Mouse (Mus musculus) cerebellum, adult 18-20 months (tissue): Measurements from ENCODE around the gene Kpna7.

Source experiments
- DNase-seq, 2 experiments: peaks; one replicate each; pipeline ENCODE4 v3.0.0; 2021

Kpna7 gene

DNA sequence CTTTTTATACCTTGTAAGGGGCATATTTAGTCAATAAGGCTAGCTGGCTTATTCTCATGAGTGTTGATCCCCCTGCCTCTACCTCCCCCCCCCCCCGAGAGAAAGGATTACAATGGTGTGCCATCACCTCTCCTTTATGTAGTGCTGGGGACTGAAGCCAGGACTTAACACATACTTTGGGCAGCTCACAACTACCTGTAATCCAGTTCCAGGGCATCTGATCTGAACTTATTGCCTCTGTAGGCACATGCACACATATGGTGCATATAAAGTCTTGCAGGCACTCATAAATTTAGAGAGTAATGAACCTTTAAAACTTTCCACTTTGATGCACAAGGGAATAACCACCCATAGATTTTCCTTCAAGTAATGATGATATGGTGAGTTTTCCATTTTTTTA lies 69.6 kb downstream of the Kpna7 start:
- DNase-seq, result no peak

DNA sequence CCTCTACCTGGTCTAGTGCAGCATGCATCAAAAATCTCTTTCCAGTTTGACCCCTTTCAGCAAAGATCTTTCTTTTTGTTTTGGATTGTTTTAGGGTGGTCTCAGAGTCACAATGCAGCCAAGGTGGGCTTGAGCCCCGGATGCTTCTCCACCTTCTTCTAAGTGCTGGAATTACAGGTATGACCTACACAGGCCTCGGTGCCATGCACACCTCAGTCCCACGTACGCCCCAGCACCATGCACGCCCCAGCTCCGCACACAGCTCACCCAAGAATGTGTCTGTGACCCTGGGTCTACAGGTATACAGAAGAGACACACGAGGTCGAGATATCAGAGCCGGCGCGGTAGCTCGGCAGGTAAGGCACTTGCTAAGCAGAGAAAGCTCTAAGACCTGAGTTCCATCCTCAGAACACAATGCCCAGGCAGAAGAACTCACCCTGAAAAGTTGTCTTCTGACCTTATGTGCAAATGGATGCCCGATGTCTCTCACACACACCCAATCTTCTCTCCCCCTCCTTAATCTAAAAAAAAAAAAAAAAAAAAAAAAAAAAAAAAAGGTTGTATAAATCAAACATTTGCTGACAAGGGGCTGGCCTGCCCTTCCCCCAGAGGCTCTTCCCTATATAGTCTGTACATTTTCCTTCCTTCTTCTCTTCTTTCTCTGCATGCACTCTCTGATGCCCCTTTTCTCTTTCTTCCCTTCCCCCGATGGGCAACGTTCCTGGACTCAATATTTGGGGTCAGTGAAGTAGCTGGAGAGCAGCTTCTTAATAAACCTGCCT lies 74.8 kb downstream of the Kpna7 start:
- DNase-seq, result no peak

DNA sequence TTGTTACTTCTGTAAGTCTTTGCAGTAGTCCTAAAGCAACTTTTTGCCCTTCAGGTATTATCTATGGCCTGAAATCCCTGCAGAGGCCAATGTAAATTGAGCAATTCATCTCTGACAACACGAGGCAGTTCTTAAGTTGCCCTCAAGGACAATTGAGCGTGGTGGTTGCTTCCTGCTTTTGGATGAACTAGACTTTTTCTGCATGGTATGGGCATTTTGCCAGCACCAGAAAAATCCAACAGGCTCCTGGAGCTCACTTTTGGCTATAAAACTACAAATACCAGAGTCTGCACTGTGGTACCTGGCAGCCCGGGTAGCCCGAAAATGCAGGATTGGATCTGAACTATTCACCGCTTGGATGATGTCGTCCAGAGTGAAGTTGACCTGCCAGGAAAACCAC lies 78.2 kb downstream of the Kpna7 start:
- no peak for DNase-seq

DNA sequence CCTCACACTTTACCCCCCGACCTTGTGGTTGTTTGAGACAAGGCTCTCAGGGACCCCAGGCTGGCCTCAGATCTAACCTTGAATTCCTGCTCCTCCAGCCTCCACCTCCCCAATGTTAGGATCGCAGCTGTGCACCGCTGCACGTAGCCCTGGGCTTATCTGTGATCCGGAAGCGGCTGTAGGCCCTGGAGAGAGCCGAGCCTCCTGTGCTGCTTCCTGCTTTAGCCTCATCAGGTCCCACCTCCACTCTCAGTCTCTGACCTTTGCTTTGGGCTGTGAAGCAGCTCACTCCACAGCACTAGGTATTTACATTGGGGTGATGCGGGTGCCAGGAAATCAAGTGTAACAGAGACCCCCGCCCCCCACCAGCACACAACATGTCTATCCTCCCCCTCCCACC lies 79.3 kb downstream of the Kpna7 start:
- DNase-seq, result no peak

DNA sequence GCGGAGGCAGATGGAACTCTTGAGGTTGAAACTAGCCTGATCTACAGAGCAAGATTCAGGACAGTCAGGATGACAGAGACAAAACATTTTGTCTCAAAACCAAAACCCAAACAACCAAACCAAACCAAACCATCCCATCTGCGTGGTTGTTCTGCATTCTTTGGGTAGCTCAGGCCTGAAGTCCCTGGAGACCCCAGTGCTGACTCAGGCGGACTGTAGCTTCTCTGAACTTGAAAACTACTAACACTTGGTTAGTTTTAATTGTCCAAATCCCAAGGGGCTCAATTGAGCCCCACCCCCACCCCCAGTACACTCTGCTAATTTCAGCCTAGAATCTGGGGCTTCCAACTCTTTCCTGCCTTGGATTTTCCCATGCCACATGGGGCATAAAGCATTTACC lies 80.5 kb downstream of the Kpna7 start:
- DNase-seq, result no peak

DNA sequence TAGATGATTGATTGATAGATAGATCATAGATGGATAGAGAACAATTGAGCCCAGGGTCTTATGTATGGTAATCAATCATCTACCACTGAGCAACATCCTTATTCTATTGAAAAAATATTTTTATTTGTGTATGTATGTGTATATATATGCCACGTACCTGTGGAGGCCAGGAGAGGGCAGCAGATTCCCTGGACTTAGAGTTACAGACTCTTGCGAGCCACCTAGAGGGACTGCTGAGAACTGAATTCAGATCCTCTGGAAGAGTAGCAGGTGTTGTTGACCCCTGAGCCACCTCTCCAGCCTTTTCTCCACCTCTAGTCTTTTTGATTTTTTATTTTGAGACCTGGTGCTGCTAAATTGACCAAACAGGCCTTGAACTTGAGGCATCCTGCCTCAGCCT lies 85.3 kb downstream of the Kpna7 start:
- DNase-seq, result no peak

DNA sequence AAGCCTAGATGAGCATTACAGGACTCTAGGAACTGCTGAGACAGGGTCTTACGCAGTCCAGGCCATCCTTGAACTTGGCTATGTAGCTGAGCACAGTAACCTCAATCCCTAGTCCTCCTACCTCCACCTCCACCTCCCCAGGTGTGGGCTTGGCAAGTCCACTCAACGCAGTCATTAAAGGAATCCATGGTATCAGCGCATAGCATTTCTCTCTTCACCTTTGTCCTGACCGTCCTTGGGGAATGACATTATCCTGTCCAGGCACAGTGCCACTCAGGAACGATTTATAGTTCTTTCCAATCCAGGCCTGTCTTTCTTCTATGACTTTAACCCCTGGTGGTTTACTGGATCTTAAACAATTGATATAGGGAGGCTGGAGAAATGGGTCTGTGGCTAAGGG lies 93.3 kb downstream of the Kpna7 start:
- DNase-seq, result no peak

DNA sequence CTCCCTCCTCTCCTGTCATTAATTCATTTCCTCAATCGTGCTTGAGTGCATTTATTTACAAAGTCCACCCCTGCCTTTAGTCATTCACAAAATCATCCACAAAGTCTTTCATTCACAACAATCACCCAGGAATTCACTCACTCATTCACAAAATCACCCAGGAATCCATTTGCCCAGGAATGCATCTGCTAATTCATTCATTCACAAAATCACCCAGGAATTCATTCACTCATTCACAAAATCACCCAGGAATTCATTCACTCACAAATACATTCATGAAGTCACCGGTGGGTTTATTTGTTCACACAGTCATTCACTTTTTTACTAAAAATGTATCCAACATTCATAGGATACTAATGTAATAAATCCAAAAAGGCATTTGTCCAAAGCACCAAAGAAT lies 93.8 kb downstream of the Kpna7 start:
- no peak for DNase-seq

DNA sequence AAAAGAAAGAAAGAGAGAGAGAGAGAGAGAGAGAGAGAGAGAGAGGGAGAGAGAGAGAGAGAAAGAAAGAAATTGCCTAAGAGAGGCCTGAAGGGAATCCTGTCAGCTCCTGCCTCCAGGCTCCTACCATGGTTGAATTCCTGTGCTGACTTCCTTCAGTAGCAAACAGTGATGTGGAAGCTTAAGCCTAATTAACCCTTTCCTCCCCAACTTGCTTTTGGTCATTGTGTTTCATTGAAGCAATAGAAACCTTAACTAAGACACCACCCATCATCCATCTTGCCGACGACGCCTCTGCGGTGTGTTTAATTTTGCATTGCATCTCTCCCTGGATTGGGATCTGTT lies 94.8 kb downstream of the Kpna7 start:
- no peak for DNase-seq

DNA sequence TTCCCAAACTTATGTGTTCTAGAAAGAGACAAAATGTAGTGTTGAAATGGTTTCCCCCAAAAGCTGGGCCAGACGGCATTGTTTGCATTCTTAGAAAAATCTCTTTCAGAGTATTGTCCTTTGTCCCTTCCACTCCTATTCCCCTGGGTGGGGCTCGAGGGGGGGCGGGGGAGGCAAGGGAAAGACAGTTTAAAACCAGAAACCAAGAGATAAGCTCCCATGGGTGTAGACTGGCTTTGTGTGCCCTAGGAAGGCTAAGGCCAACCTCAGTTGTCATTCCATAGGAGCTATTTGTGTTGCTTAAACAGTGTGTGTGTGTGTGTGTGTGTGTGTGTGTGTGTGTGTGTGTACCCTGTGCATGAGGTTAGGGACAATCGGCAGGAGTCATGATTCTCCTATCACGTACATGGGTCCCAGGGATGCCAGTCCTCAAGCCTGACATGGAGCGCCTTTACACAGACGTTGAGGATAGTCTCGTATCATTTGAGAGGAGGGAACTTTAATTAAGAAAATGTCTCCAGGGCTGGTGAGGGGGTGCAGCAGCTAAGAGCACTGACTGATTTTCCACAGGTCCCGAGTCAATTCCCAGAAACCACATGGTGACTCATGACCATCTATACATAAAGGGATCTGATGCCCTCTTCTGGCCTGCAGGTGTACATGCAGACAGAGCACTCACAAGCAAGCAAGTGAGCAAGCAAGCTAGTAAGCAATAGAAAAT lies 95.3 kb downstream of the Kpna7 start:
- DNase-seq, result peak; percentile 43 to 53

DNA sequence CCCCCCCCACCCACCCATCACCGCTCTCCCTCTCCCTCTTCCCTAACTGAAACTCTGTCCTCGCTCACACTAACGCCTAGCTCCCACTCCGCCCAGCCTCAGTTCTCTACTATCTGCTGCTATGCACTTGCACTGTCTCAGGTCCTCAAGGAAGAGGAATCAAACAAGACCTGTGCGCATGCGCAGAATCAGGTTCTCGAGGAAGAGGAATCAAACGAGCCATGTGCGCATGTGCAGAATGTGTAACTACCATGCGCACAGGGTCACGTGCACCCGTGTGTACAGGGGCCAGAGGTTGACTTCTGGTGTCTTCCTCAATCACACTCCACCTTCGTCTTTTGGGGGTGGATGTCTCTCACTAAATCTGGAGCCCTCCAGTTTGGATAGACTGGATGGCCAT lies 96.3 kb downstream of the Kpna7 start:
- no peak for DNase-seq

DNA sequence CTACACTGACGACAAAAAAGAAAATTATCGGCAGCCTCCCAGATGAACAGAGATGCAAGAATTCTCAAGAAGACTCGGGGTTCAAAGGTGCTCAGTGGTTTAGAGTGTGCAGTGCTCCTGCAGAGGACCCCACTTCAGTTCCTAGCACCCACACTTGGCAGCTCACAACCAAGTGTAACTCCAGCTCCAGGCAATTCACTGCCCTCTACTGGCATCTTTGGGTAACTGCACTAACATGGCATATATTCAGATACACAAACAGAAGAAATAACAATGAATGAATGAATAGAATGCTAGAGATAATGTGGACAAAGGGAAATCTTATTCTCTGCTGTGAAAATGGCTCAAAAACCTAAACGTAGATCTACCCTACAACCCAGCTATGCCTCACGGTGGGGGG lies 99.0 kb downstream of the Kpna7 start:
- no peak for DNase-seq

DNA sequence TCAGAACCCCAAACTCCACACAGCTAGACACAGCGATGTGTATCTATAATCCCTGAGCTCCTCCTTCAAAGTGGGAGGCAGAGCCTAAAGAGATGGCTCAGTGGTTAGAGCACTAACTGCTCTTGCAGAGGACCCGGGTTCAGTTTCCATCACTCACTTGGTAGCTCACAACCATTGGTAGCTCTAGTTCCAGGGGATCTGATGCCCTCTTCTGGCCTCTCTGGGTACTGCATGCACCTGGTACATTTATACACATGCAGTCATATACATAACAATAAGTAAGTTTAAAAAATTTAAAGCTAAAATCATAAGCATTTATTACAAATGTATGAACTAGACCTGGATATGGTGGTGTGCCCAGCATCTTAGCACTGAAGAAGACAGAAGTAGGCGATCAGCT lies 100.6 kb downstream of the Kpna7 start:
- DNase-seq, result no peak

DNA sequence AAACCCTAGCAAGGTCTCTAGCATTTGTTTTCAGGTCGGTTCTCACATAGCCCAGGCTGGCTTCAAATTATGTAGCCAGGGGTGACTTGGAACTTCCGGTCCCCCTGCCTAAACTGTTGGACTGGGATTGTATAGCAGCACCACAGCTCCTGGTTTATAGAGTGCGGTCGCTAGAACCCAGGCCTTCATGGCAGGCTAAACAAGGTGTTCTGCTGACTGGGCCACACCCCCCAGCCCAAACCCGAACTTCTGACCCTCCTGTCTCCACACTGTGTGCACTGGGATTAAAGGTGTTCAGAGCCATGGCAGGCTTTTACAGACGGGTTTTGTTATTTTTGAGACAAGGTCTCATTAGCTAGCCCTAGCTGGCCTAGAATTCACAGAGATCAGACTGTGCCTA lies 104.7 kb downstream of the Kpna7 start:
- DNase-seq, result no peak

DNA sequence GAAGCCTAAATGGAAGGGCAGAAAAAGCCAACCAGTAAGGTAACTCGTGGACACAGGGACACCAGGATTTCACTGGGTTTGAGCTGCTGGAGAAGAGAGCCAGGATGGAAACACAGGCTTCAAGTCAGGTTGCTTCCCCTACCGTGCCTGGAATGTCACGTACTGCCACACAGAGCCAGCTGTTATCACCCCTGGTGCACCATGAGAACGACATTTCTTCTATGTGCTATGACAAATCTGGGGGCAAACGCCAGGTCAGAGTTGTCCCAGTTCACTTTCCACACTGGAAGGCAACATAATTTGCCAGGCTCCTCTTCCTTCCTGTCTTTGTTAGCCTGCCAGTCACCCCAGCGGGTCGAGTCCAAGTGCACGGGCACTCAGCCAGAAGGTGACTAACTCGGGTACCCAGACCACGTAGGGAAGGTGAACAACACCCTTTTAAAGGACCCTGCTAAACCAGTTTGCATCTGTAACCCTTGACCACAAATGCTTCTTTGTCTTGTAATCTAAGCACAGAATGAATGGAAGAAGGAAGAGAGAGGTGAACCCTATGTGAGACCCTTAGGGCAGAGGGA lies 105.2 kb downstream of the Kpna7 start:
- no peak for DNase-seq

DNA sequence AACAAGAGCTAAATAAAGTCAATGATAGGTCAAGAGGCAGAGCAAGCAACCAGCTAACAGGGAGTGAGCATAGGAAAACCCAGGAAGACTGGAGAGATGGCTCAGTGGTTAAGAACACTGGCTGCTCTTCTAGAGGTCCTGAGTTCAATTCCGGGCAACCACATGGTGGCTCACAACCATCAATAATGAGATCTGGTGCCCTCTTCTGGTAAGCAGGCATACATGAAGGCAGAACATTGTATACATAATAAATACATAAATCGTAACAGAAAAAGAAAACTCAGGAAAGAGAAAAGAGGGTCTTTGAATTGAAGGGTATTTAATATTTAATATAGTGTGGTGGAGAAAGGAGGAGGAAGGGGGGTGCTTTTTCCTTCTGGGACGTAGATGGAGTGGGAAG lies 112.6 kb downstream of the Kpna7 start:
- no peak for DNase-seq

DNA sequence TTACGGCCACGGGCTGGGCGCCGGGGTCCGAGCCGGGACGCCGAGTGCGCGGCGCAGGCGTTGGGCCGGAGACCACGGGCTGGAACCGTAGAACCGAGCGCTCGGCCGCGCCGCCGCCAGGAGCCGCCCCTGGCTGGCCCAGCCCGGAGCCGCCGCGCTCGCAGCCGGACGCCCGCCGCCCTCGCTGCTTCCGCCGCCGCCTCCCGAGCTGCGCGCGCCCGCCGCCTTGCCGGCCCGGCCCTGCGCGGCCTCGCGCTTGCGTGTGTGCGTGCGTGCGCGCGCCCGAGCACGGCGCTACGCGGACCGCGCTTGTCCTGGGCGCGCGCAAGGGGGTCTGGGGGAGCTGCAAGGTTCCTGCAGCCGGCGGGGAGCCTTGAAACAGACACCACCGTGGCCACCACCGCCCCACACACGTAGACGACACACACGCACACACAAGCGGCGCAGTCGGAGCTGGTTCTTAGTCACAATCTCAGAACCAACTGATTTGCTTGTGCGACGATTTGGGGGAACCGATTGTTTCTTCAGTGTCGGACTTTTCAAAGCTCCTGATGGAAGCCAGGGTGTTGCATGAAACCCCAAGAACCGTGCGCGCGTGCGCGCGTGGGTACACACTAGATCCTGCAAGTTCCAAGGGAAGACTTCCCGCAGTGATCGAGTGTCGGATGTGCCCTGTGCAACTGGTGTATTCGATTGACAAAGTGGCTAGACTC lies 118.0 kb downstream of the Kpna7 start, which contains the start of gene Smurf1:
Gene Smurf1 (minus strand): TSS at position 209 of the 713 bp plus-strand sequence.
- DNase-seq, result peak; percentile 77 to 93

DNA sequence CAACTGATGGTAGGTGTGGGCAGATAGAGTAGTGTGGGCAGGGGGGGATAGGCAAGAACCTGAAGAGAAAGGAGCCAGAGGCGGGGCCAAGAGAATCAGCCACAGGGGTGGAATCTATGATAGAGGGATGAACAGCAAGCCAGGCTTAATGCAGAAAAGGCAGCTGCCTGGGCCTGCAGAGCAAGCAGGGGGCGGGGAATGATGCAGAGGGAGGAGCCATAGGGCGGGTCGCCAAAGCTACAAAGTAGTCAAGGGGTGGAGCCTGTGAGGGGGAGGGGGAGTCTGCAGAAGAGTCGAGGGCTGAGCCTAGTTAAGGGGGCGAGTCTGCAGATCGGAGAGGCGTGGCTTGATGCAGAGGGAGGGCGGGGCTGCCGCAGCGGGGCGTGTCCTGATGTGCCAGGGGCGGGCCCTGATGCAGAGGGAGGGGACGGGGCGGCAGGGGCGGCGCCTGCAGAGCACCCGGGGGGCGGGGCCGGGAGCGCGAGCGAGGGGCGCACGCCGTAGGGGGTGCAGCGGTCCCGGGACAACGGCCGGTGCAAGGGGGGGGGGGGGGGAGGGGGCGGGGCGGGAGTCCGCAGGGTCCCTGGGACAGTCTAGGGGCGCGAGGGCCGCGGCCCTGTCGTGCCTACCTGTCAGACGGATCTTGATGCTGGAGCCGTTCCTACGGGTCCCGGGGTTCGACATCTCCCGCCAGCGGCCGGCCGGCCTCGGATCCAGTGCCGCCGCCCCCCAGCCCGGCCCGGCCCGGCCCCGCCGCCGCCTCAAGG lies 118.8 kb downstream of the Kpna7 start:
- DNase-seq, result peak; percentile 78 to 84

DNA sequence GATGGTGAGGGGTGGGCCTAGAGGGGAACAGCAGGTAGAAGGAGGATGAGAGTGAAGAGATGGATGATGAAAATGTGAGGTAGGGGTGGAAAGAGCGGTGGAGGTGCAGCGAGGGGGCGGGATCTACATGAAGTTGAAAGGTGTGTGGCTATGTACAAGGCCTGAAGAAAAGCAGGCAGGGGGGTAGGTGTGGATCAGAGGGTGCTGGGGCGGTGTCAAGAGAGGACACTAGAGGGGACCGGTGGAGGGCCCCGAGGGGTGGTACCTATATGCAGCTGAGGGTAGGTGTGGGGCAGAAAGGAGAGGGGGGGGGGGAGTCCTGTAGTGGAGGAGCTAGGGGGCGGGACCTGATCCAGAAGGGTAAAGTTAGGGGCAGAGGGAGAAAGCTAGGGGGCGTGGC lies 119.4 kb downstream of the Kpna7 start:
- peak in 1 of 2 experiments; percentile 22 for DNase-seq

DNA sequence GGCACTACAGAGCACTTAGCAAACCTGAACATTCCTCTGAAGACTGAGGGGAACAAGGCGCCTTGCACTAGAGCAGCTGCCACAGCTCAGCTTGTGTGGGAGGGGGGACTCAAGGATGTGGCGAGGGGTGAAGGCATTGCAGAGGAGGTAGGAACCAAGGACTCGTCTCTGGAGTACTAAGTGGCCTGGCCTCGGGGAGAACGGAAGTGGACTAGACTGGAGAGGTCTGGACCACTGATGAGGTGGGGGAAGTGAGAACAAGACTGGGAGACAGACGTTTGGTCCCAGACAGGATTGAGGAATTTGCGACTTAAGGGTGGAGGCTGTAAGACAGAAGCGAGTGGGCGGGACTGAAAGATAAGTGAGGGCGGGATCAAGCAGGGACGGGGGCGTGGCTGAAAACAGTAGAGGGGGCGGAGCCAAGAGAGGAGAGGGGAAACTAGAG lies 120.0 kb downstream of the Kpna7 start:
- peak; percentile 55 to 60 for DNase-seq

DNA sequence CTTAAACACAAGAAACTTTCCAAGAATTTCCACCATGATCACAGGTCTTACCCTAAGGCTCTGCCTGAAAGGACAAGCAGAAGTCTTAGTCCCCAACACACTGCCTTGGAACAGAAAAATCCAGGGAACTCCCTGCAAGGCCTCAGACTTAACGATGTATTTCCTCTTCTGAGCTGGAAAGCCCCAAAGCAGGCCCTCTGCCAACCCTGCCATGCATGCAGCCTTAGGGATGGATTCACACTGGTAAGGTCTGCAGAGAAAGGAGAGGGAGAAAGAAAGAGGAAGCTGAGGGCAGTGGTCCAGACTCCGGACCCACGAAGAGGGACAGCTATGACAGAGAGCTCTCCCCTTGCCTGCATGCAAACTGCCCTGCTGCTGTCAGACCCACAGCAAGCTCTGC lies 120.4 kb downstream of the Kpna7 start:
- peak in 1 of 2 experiments; percentile 29 for DNase-seq

DNA sequence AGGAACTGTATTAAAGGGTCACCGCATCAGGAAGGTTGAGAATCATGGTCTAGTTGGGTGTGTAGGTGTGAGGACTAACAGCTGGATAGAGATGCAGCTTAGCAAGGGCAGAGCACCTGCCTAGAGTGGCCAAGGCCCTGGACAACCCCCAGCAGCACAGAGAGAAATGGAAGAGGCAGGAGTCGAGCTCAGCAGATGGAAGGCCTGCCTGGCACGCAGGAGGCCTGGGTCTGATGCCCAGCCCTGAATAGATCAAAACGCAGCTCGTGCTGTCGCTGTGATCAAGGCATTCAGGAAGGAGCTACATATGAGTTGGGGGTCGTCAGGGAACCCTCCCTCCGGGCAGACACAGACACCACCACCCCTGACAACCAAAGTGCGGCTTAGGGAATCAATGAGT lies 125.6 kb downstream of the Kpna7 start:
- DNase-seq, result peak; percentile 21 to 28

DNA sequence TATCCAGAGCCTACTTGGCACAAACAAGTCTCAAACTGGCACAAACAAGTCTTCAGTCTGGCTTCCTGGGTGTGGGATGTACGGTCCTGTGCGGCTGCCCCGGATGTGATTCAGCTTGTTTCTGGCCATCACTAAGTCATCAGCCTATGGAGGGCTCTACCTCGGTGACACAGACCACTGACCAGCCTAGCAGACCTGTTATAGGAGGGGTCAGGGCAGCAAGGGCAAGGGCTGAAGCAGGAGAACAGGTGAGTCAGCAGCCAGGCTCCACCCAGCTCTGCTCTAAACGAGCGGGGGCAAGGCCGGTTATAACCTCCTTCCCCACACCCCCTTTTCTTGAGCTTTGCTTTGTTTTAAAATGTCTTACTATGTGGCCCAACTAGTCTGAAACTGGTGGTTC lies 129.4 kb downstream of the Kpna7 start:
- DNase-seq, result no peak
